Mouse (Mus musculus): ENCODE measurements around the gene Tsc2. TPM values are rescaled to one million over a fixed set of nuclear protein-coding genes. Genes with fewer than 3 reads are reported as not detected.

Gene Tsc2
- polyA plus RNA-seq (2015; fragmentation: Nextera tagmentation; extraction: Ambion mirVana) = 33.4 and 33.5 TPM in 2 replicates

GRCm38 (mm10) chr17:24632167-24632812, at the start of gene Tsc2, which contains the start of gene Nthl1:
Gene Tsc2, minus strand, starts transcription at chr17:24632630.
Gene Nthl1, plus strand, starts transcription at chr17:24632680.

GRCm38 (mm10) chr17:24669545-24670245, 37.3 kb upstream of the Tsc2 start, which contains the start of gene Zfp598:
Gene Zfp598, plus strand, starts transcription at chr17:24669687.

DNA sequence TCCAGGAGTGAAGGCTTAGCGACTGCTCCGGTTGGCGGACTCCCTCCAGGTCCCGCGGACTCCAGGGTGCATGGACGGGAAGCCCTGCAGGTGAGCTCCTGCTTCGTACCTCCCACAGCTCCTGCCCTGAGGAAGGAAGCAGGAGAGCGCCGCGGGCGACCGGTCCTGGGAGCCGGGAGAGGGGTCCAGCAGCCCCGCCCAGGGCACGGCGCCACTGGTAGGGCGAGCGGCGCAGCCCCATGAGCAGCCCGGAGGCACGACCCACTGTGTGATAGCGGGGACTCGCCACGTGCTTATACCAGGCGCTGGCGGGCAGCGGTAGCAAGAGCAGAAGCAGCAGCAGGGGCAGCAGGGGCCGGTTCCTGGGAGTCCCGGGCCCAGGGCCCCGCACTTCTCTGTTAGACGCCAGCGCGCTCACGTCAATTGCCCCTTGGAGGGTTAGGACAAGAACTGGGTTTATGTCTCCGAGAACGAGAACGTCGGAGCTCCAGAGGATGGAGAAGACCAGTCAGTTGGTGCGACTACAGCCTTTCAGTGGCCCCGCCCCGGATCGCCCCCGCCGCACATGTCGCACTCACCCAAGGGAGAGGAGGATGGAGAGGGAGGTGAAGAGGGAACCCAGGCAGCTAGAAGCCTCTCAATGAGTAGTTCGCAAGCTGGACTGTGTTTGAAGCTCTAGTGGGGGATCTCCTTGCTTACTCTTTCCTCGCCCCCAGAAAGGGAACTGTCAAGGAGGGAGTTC, 25.8 kb upstream of the Tsc2 start, which contains the start of gene Npw:
Npw (minus strand) TSS at position 441 of the 742 bp plus-strand sequence.

DNA sequence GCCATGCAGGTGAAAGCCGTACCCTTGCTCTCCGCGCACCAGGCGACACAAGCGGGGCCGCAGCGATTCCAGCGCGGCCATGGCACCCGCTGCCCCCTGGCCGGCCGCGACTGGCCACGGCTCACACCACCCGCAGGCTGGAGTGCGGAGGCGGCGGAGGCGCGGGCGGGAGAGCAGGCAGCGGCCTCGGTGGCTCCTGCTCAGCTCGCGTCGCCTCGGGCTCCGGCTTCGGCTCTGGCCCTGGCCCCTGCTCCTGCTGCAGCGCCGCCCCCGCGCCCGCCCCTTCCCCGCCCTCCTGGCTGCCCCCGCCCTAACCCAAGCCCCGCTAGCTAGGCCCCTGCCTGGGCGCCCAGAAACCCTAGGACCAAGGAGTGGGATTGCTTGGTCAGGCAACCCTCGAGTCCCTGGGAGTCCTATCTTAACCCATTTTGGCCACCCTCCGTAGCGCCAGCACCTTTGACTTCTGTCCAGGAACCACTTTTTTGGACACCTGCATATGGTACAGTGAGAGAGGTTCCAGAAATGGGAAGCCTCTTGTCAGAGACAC, 17.7 kb upstream of the Tsc2 start, which contains the start of gene Slc9a3r2:
Slc9a3r2 (minus strand) TSS at position 258 of the 547 bp plus-strand sequence.

DNA sequence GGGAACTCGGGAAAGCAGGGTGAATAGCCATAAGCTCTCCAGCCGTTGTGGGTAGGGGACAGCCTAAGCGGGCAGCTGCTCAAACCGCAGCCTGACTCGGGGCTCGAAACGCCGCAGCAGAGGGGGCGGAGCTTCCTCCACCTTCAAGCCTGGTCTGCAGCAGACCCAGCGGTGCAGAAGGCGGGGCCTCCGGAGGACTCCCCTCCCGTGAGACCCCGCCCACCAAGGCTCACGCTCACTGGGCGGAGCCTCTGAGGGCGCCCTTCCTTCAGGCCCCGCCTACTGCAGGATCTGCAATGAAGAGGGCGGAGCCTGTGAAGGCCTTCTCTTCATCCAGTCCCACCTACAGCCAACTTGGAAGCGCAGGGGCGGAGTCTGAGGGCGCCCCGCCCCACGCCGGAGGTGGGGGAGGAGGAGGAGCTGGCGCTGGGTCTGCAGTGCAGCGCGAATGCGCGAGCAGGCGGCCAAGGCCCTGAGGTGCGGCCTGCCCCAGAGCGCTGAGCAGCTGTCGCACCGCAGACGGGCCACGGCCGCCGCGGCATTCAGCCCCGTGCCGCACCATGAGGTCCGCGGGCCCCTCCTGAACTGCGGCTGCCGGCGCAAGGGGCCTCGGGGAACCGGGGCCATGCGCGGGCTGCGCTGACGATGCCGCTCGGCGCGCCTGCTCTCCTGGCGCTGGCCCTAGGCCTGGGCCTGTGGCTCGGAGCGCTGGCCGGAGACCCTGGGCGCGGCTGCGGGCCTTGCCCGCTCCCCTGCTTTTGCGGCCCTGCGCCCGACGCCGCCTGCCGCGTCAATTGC, 82.6 kb downstream of the Tsc2 start, which contains the start of gene Pkd1:
Pkd1 (plus strand) TSS at position 217 of the 798 bp plus-strand sequence.

Other genes with a start within 250 kb of the Tsc2 start
- 158 and 162 TPM in 2 replicates for gene Rnps1, start 218.1 kb downstream of the Tsc2 start, polyA plus RNA-seq (2015; fragmentation: Nextera tagmentation; extraction: Ambion mirVana)
- 48.9 and 53.5 TPM in 2 replicates for gene Eci1, start 206.0 kb downstream of the Tsc2 start, polyA plus RNA-seq (2015; fragmentation: Nextera tagmentation; extraction: Ambion mirVana)
- gene Dnase1l2, start 189.5 kb downstream of the Tsc2 start, polyA plus RNA-seq (2015; fragmentation: Nextera tagmentation; extraction: Ambion mirVana) = 1.00 and 1.4 TPM in 2 replicates
- 17.4 and 20.1 TPM in 2 replicates for gene E4f1, start 162.3 kb downstream of the Tsc2 start, polyA plus RNA-seq (2015; fragmentation: Nextera tagmentation; extraction: Ambion mirVana)
- 74.7 and 81.1 TPM in 2 replicates for gene Pgp, start 162.2 kb downstream of the Tsc2 start, polyA plus RNA-seq (2015; fragmentation: Nextera tagmentation; extraction: Ambion mirVana)
- gene Bricd5, start 158.7 kb downstream of the Tsc2 start, polyA plus RNA-seq (2015; fragmentation: Nextera tagmentation; extraction: Ambion mirVana) = not detected in 2 replicates
- 14.6 and 17.9 TPM in 2 replicates for gene Mlst8, start 153.6 kb downstream of the Tsc2 start, polyA plus RNA-seq (2015; fragmentation: Nextera tagmentation; extraction: Ambion mirVana)
- 0.38 and 0.40 TPM in 2 replicates for gene Caskin1, start 144.0 kb downstream of the Tsc2 start, polyA plus RNA-seq (2015; fragmentation: Nextera tagmentation; extraction: Ambion mirVana)
- 41.7 and 45.4 TPM in 2 replicates for gene Traf7, start 104.7 kb downstream of the Tsc2 start, polyA plus RNA-seq (2015; fragmentation: Nextera tagmentation; extraction: Ambion mirVana)
- gene Rab26, start 98.4 kb downstream of the Tsc2 start, polyA plus RNA-seq (2015; fragmentation: Nextera tagmentation; extraction: Ambion mirVana) = 1.5 and 2.3 TPM in 2 replicates
- gene Pkd1, start 82.8 kb downstream of the Tsc2 start, polyA plus RNA-seq (2015; fragmentation: Nextera tagmentation; extraction: Ambion mirVana) = 4.8 and 12.3 TPM in 2 replicates
- 6.9 and 8.2 TPM in 2 replicates for gene Nthl1, start 50 bp upstream of the Tsc2 start, polyA plus RNA-seq (2015; fragmentation: Nextera tagmentation; extraction: Ambion mirVana)
- 32.8 and 46.2 TPM in 2 replicates for gene Slc9a3r2, start 17.7 kb upstream of the Tsc2 start, polyA plus RNA-seq (2015; fragmentation: Nextera tagmentation; extraction: Ambion mirVana)
- gene Npw, start 25.8 kb upstream of the Tsc2 start, polyA plus RNA-seq (2015; fragmentation: Nextera tagmentation; extraction: Ambion mirVana) = 0.44 and 0.54 TPM in 2 replicates
- gene Zfp598, start 37.1 kb upstream of the Tsc2 start, polyA plus RNA-seq (2015; fragmentation: Nextera tagmentation; extraction: Ambion mirVana) = 9.6 and 9.9 TPM in 2 replicates
- gene Syngr3, start 57.3 kb upstream of the Tsc2 start, polyA plus RNA-seq (2015; fragmentation: Nextera tagmentation; extraction: Ambion mirVana) = 0.06 and 0.11 TPM in 2 replicates
- gene Gfer, start 63.5 kb upstream of the Tsc2 start, polyA plus RNA-seq (2015; fragmentation: Nextera tagmentation; extraction: Ambion mirVana) = 31.0 and 32.6 TPM in 2 replicates
- 0.81 and 1.3 TPM in 2 replicates for gene Noxo1, start 63.6 kb upstream of the Tsc2 start, polyA plus RNA-seq (2015; fragmentation: Nextera tagmentation; extraction: Ambion mirVana)
- gene Tbl3, start 75.0 kb upstream of the Tsc2 start, polyA plus RNA-seq (2015; fragmentation: Nextera tagmentation; extraction: Ambion mirVana) = 35.3 and 37.9 TPM in 2 replicates
- not detected in 2 replicates for gene Rnf151, start 85.4 kb upstream of the Tsc2 start, polyA plus RNA-seq (2015; fragmentation: Nextera tagmentation; extraction: Ambion mirVana)
- gene Rps2, start 85.5 kb upstream of the Tsc2 start, polyA plus RNA-seq (2015; fragmentation: Nextera tagmentation; extraction: Ambion mirVana) = 1,569 and 1,600 TPM in 2 replicates
- 212 and 230 TPM in 2 replicates for gene Ndufb10, start 91.8 kb upstream of the Tsc2 start, polyA plus RNA-seq (2015; fragmentation: Nextera tagmentation; extraction: Ambion mirVana)
- gene Rpl3l, start 95.2 kb upstream of the Tsc2 start, polyA plus RNA-seq (2015; fragmentation: Nextera tagmentation; extraction: Ambion mirVana) = 1.1 and 1.3 TPM in 2 replicates
- gene Msrb1, start 104.0 kb upstream of the Tsc2 start, polyA plus RNA-seq (2015; fragmentation: Nextera tagmentation; extraction: Ambion mirVana) = 103 and 110 TPM in 2 replicates
- not detected in 2 replicates for gene Hs3st6, start 120.4 kb upstream of the Tsc2 start, polyA plus RNA-seq (2015; fragmentation: Nextera tagmentation; extraction: Ambion mirVana)
- gene Meiob, start 171.7 kb upstream of the Tsc2 start, polyA plus RNA-seq (2015; fragmentation: Nextera tagmentation; extraction: Ambion mirVana) = 0.32 and 0.78 TPM in 2 replicates
- gene Hagh, start 207.5 kb upstream of the Tsc2 start, polyA plus RNA-seq (2015; fragmentation: Nextera tagmentation; extraction: Ambion mirVana) = 168 and 186 TPM in 2 replicates
- gene Fahd1, start 217.7 kb upstream of the Tsc2 start, polyA plus RNA-seq (2015; fragmentation: Nextera tagmentation; extraction: Ambion mirVana) = 54.4 and 61.1 TPM in 2 replicates
- 0.08 and 0.21 TPM in 2 replicates for gene Igfals, start 233.4 kb upstream of the Tsc2 start, polyA plus RNA-seq (2015; fragmentation: Nextera tagmentation; extraction: Ambion mirVana)